Mouse (Mus musculus) liver, postnatal 0 days (tissue): ENCODE data around the gene Tns4.

ENCODE experiments used
- CTCF ChIP-seq: sonication (generic); IDR thresholded peaks from 2 replicates; pipeline ENCODE4 v1.5.1; 2016; ENCODE audit warnings: antibody characterized with exemption, low read depth
- EP300 ChIP-seq: IDR thresholded peaks from 2 replicates; pipeline ENCODE4 v1.6.1; 2016; ENCODE audit warnings: antibody characterized with exemption, low read depth, mild to moderate bottlenecking

- TF ChIP-seq CTCF (no peak), EP300 (no peak)
Measured at GRCm38 (mm10) chr11:99101693-99102092, 12.6 kb upstream of the Tns4 start.
